Mouse (Mus musculus): ENCODE results near the gene Rccd1. TPM values are rescaled to one million over a fixed set of nuclear protein-coding genes. Genes with fewer than 3 reads are reported as not detected.

The Rccd1 gene
- polyA plus RNA-seq, 1 experiment from 2014 or later: 3.4 TPM

- no peak for ATAC-seq
- TF ChIP-seq EP300 (IDR thresholded peaks at IDR 0.05) (no peak), CTCF (IDR thresholded peaks at IDR 0.05) (no peak)
- Histone ChIP-seq H3K4me2 (replicated peaks; ENCODE audit: low read depth, low read length) (no peak overlapping the region), H3K27me3 (replicated peaks; ENCODE audit: insufficient read depth, low read length) (no peaks in the 10 kb centered on the region), H3K9me3 (ENCODE audit: low read length) (no peaks in the 10 kb centered on the region), H3K9ac (replicated peaks; ENCODE audit: low read depth) (no peak overlapping the region), H3K4me3 (ENCODE audit: low read depth, low read length) (no peak overlapping the region), H3K4me1 (ENCODE audit: insufficient read depth, low read depth, low read length) (no peaks in the 10 kb centered on the region; the same call in 1 of the 2 replicates), H3K27ac (ENCODE audit: low read length) (no peak overlapping the region), H3K36me3 (ENCODE audit: insufficient read depth, low read length) (no peaks in the 10 kb centered on the region)
- no peak for DNase-seq (ENCODE audit: low spot score)
- WGBS: 70% methylated on average over 3 of the region's 3 CpGs
Observed at GRCm38 (mm10) chr7:80299568-80299967, 24.7 kb downstream of the Rccd1 start.

- H3K27ac ChIP-seq (ENCODE audit: low read length): no peak overlapping the region
- ATAC-seq: no peak
- 91% methylated on average over 4 of the region's 4 CpGs for WGBS
- H3K4me2 ChIP-seq (replicated peaks; ENCODE audit: low read depth, low read length): no peak overlapping the region
- no peak for TF ChIP-seq EP300 (IDR thresholded peaks at IDR 0.05)
- no peak for TF ChIP-seq CTCF (IDR thresholded peaks at IDR 0.05)
- no peak overlapping the region for H3K4me3 ChIP-seq (ENCODE audit: low read depth, low read length)
- H3K36me3 ChIP-seq (ENCODE audit: insufficient read depth, low read length): no peaks in the 10 kb centered on the region
- DNase-seq (ENCODE audit: low spot score): no peak
- no peaks in the 10 kb centered on the region; the same call in 1 of the 2 replicates for H3K4me1 ChIP-seq (ENCODE audit: insufficient read depth, low read depth, low read length)
- no peaks in the 10 kb centered on the region for H3K27me3 ChIP-seq (replicated peaks; ENCODE audit: insufficient read depth, low read length)
- no peaks in the 10 kb centered on the region for H3K9me3 ChIP-seq (ENCODE audit: low read length)
- H3K9ac ChIP-seq (replicated peaks; ENCODE audit: low read depth): no peak overlapping the region
Observed at GRCm38 (mm10) chr7:80298754-80299153, 25.5 kb downstream of the Rccd1 start.

GRCm38 (mm10) chr7:80297041-80297440 is 27.2 kb downstream of the Rccd1 start:
- Histone ChIP-seq H3K4me1 (ENCODE audit: insufficient read depth, low read depth, low read length) (no peaks in the 10 kb centered on the region; the same call in 1 of the 2 replicates), H3K9ac (replicated peaks; ENCODE audit: low read depth) (no peak overlapping the region), H3K27ac (ENCODE audit: low read length) (no peak overlapping the region), H3K4me2 (replicated peaks; ENCODE audit: low read depth, low read length) (no peak overlapping the region), H3K27me3 (replicated peaks; ENCODE audit: insufficient read depth, low read length) (no peaks in the 10 kb centered on the region), H3K36me3 (ENCODE audit: insufficient read depth, low read length) (no peaks in the 10 kb centered on the region), H3K4me3 (ENCODE audit: low read depth, low read length) (no peak overlapping the region), H3K9me3 (ENCODE audit: low read length) (no peaks in the 10 kb centered on the region)
- no peak for TF ChIP-seq EP300 (IDR thresholded peaks at IDR 0.05)
- no peak for TF ChIP-seq CTCF (IDR thresholded peaks at IDR 0.05)
- DNase-seq (ENCODE audit: low spot score) (no peak), ATAC-seq (no peak)
- WGBS: 68% methylated on average over 3 of the region's 3 CpGs

GRCm38 (mm10) chr7:80296462-80296861 is 27.8 kb downstream of the Rccd1 start:
- Histone ChIP-seq H3K27me3 (replicated peaks; ENCODE audit: insufficient read depth, low read length) (no peaks in the 10 kb centered on the region), H3K9me3 (ENCODE audit: low read length) (no peaks in the 10 kb centered on the region), H3K4me2 (replicated peaks; ENCODE audit: low read depth, low read length) (no peak overlapping the region), H3K27ac (ENCODE audit: low read length) (no peak overlapping the region), H3K36me3 (ENCODE audit: insufficient read depth, low read length) (no peaks in the 10 kb centered on the region), H3K9ac (replicated peaks; ENCODE audit: low read depth) (no peak overlapping the region), H3K4me1 (ENCODE audit: insufficient read depth, low read depth, low read length) (no peaks in the 10 kb centered on the region; the same call in 1 of the 2 replicates), H3K4me3 (ENCODE audit: low read depth, low read length) (no peak overlapping the region)
- TF ChIP-seq EP300 (IDR thresholded peaks at IDR 0.05): no peak
- no peak for TF ChIP-seq CTCF (IDR thresholded peaks at IDR 0.05)
- 88% methylated on average over 6 of the region's 6 CpGs for WGBS
- ATAC-seq (no peak), DNase-seq (ENCODE audit: low spot score) (no peak)

- peak overlapping the region; percentile 84 for H3K4me2 ChIP-seq (replicated peaks; ENCODE audit: low read depth, low read length)
- DNase-seq (ENCODE audit: low spot score): peak; percentile 50
- H3K27ac ChIP-seq (ENCODE audit: low read length): 0 out of 2 replicates have a peak overlapping the region, but pooled peaks have one; percentile 6
- H3K9me3 ChIP-seq (ENCODE audit: low read length): no peaks in the 10 kb centered on the region
- WGBS: 4% methylated on average over 37 of the region's 37 CpGs
- no peaks in the 10 kb centered on the region for H3K36me3 ChIP-seq (ENCODE audit: insufficient read depth, low read length)
- H3K4me3 ChIP-seq (ENCODE audit: low read depth, low read length): peak overlapping the region; percentile 62
- no peak for TF ChIP-seq CTCF (IDR thresholded peaks at IDR 0.05)
- TF ChIP-seq EP300 (IDR thresholded peaks at IDR 0.05): no peak
- no peaks in the 10 kb centered on the region; the same call in 1 of the 2 replicates for H3K4me1 ChIP-seq (ENCODE audit: insufficient read depth, low read depth, low read length)
- ATAC-seq: peak; percentile 53
- no peaks in the 10 kb centered on the region for H3K27me3 ChIP-seq (replicated peaks; ENCODE audit: insufficient read depth, low read length)
- peak overlapping the region; percentile 40 for H3K9ac ChIP-seq (replicated peaks; ENCODE audit: low read depth)
Observed at GRCm38 (mm10) chr7:80294764-80295648, 29.2 kb downstream of the Rccd1 start.

- Histone ChIP-seq H3K27me3 (replicated peaks; ENCODE audit: insufficient read depth, low read length) (no peaks in the 10 kb centered on the region), H3K4me3 (ENCODE audit: low read depth, low read length) (peak within 1 kb of the TSS; percentile 62), H3K27ac (ENCODE audit: low read length) (peak within 1 kb of the TSS; percentile 66), H3K9me3 (ENCODE audit: low read length) (no peaks in the 10 kb centered on the region), H3K9ac (replicated peaks; ENCODE audit: low read depth) (peak within 1 kb of the TSS; percentile 40), H3K36me3 (ENCODE audit: insufficient read depth, low read length) (no peaks in the 10 kb centered on the region), H3K4me2 (replicated peaks; ENCODE audit: low read depth, low read length) (peak within 1 kb of the TSS; percentile 84), H3K4me1 (ENCODE audit: insufficient read depth, low read depth, low read length) (no peaks in the 10 kb centered on the region; the same call in 1 of the 2 replicates)
- under 1% methylated on average over 51 of the region's 52 CpGs for WGBS
- no peak for TF ChIP-seq EP300 (IDR thresholded peaks at IDR 0.05)
- TF ChIP-seq CTCF (IDR thresholded peaks at IDR 0.05): peak; percentile 3; the same call in 1 of the 2 replicates
- DNase-seq (ENCODE audit: low spot score) (peak; percentile 98), ATAC-seq (peak; percentile 100)
Observed at GRCm38 (mm10) chr7:80294062-80294763, 30.0 kb downstream of the Rccd1 start, which contains the start of gene Prc1. Gene Prc1 (plus strand): TSS chr7:80294450.

Data from lung, postnatal 0 days (tissue).